Mouse (Mus musculus) ES-E14 (cell line): Measurements from ENCODE around the gene Ldlrad3.

Experiments
- HCFC1 ChIP-seq: IDR thresholded peaks from 2 replicates; pipeline ENCODE4 v1.6.1; 2012; ENCODE audit warnings: low read length, inconsistent platforms, borderline replicate concordance; ENCODE audit not compliant: insufficient read depth
- ZC3H11A ChIP-seq: IDR thresholded peaks from 2 replicates; pipeline ENCODE4 v1.6.1; 2012; ENCODE audit warnings: low read depth, mild to moderate bottlenecking, inconsistent platforms, low read length, borderline replicate concordance

GRCm38 (mm10) chr2:101956125-101956524, 230.1 kb downstream of the Ldlrad3 start:
- TF ChIP-seq HCFC1 (no peak), ZC3H11A (no peak)
